Mouse (Mus musculus) ovary, postnatal 36 days (tissue): ENCODE results near the gene Sorl1.

Source experiments
- DNase-seq: peaks from one replicate; pipeline ENCODE4 v3.0.0; 2022; ENCODE audit warnings: low spot score, mixed read lengths

Gene Sorl1

DNA sequence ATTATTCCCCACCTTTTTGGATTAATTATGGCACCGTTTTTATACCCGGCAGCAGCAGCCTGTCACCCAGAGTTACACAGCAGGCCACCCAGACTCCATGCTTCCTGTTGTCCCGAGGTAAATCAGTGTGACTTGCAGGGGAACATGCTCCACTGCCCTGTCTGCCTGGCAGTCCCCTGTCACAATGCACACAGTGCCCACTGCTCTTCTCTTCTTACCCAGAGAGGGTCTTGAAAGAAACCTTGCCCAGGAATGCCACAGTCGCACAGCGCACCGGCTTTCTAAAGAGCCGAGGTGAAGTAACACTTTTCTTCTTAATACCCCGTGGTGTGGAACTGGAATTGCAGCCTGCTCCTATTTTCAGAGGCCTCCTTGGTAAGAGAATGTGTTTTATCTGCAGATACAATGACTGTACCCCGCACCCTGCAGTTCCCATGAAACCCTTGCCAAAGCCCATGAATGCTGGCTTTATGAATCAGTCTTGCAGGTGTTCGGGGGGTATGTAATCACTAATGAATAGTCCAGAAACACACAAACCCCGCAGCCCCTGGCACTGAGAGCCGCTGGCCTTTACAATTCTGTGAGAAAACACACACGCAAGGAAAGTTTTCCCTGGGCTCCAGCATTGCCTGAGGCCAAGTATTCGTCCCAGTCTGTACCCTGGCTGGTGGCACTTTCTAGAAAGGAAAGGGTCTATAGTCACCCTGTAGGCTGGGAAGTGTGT lies 205.3 kb downstream of the Sorl1 start:
- DNase-seq = no peak

DNA sequence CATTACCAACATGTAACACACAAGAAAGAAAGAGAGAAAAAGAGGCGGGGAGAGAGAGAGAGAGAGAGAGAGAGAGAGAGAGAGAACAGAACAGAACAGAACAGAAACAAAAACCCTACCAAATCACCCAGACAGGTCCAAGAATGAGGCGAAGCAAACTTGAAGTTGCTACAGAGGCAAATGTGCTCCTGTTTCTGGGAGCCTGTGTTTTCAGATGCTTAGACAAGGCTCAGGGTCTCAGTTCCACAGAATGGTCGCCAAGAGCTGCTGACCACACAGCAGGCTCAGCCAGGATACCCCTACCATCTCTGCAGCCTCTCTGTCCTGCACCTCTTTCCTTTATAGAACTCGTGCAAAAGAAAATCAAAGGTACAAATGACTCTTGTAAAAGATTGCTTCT lies 205.9 kb downstream of the Sorl1 start:
- no peak for DNase-seq

DNA sequence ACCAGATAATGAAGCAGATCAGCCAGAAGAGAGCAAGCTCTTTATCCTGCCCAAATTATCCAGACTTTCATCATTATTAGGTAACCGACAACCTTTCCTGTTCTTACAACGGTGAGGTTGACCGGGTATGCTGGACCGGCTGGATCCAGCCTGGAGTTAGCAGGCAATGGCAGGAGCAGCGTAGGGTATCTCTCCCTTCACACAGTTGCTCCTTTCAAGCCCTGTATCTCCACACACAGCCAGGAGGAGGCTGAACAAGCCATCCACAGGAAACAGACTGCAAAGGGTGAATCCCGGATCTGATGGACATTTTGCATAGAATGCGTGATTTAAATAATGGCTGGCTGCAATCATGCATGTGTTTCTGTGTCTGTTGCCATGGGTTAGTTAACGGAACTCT lies 208.5 kb downstream of the Sorl1 start:
- no peak for DNase-seq
